Mouse (Mus musculus): ENCODE data around the gene Cfap54. TPM values are rescaled to one million over a fixed set of nuclear protein-coding genes. Genes with fewer than 3 reads are reported as not detected.

Gene Cfap54
- total RNA-seq, 1 experiment: 0.31 TPM

DNA sequence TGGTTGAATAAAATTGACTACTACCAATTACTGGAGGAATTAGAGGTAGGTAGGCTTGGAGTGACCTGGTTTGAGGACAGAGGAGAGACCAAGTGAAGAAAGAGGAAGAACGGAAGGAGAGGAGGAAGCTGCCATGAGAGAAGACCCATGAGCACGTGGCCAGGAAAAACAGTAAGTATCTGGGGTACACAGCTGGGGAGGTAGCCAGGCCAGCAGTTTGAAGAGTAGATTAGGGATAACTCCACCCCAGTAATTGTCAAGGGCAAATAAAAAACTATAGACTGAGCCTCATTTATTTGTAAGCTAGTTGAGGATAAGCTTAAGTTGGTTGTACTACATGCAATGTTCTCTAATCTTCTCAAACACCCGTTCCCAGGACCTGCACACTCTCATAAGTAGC lies 116.3 kb downstream of the Cfap54 start:
- no peaks in the 10 kb centered on the region for H3K36me3 ChIP-seq (ENCODE audit: control insufficient read depth, insufficient read depth, low read length, poor library complexity, severe bottlenecking)
- no peaks in the 10 kb centered on the region for H3K9me3 ChIP-seq (ENCODE audit: control insufficient read depth, insufficient read depth, low read depth, low read length)
- no peak overlapping the region for H3K9ac ChIP-seq (ENCODE audit: insufficient read depth, low read depth, low read length, poor library complexity, severe bottlenecking)
- H3K4me3 ChIP-seq (ENCODE audit: insufficient read depth in 1 of 2, low read depth in 1 of 2, low read length in 2 of 2, poor library complexity in 1 of 2, severe bottlenecking in 1 of 2): no peak overlapping the region
- no peak for TF ChIP-seq ZC3H11A (IDR thresholded peaks at IDR 0.05; ENCODE audit: borderline replicate concordance, low read depth, low read length)
- no peak for TF ChIP-seq MAFK (IDR thresholded peaks at IDR 0.05; ENCODE audit: insufficient read depth, low read depth, low read length)
- TF ChIP-seq CHD2 (IDR thresholded peaks at IDR 0.05; ENCODE audit: low read depth, low read length): no peak
- no peak for TF ChIP-seq HCFC1 (IDR thresholded peaks at IDR 0.05; ENCODE audit: borderline replicate concordance, insufficient read depth, low read length)
- TF ChIP-seq ZNF384 (IDR thresholded peaks at IDR 0.05; ENCODE audit: low read depth, low read length): no peak
- no peaks in the 10 kb centered on the region for H3K4me1 ChIP-seq (ENCODE audit: control insufficient read depth in 2 of 2, insufficient read depth in 2 of 2, low read length in 2 of 2, poor library complexity in 1 of 2)
- no peak overlapping the region for H3K27ac ChIP-seq (ENCODE audit: insufficient read depth, low read depth, low read length, poor library complexity, severe bottlenecking)
- DNase-seq (ENCODE audit: low read depth, low spot score): no peak
- in situ Hi-C loops (cut with MboI; ENCODE audit: low sequenced_read_pairs in 2 of 2, unreplicated experiment in 2 of 2): no loop called here

DNA sequence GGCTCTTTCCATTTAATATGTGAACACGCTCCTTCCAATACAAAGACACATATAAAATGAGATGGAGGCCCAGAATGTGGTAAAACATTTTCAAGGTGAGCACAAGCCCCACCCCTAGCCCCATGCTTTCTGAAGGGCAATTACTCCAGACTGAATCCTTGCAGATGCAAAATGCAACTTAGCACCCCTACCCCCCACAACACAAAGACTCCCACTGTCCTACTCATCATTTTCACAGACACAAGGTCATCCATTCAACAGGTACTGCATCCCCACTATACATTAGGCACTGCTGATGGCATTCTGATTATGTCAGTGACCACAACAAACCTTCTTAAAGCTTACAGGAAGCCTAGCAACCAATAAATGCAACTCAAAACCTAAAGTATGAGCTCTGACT lies 131.4 kb downstream of the Cfap54 start:
- in situ Hi-C loops (cut with MboI; ENCODE audit: low sequenced_read_pairs in 2 of 2, unreplicated experiment in 2 of 2): no loop called here
- DNase-seq (ENCODE audit: low read depth, low spot score): no peak
- no peak for TF ChIP-seq ZC3H11A (IDR thresholded peaks at IDR 0.05; ENCODE audit: borderline replicate concordance, low read depth, low read length)
- TF ChIP-seq CHD2 (IDR thresholded peaks at IDR 0.05; ENCODE audit: low read depth, low read length): no peak
- TF ChIP-seq MAFK (IDR thresholded peaks at IDR 0.05; ENCODE audit: insufficient read depth, low read depth, low read length): no peak
- no peak for TF ChIP-seq HCFC1 (IDR thresholded peaks at IDR 0.05; ENCODE audit: borderline replicate concordance, insufficient read depth, low read length)

DNA sequence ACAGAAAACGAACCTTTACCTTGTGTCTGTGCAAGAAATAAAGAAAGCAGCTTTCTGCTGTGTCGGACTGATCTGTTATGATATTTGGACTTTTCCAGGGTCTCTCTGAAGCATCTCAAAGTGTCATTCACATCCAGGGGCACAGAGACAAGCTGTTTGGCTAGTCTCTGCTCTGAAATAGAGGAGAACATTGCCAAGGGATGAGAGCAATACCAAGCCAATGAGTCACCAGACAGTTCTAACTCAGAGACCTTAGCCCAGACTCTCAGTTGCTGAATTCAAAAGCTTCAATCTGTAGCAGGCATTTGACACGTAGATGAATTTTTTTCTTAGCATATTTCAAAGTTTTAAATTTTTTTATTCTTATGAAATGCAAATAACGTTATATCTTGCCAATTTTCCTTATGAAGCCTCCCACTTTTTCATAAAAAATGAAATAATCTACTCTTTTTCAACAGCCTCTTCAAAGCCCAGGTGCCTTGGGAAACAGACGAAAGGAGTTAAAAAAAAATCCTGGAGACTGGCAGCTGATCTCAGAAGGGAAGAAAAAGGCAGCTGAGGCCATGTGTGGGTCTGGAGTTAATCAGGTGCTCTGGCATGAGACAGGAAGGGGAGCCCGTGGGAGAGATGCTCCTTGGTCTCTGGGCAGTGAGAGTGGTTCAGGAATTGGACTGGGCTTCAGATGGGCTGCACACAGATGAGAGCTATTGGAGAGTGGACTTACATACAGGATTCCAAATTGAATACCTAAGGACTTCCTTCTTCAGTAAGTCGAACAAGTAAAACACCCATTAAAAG lies 138.4 kb downstream of the Cfap54 start:
- no peak overlapping the region for H3K27ac ChIP-seq (ENCODE audit: insufficient read depth, low read depth, low read length, poor library complexity, severe bottlenecking)
- no peak overlapping the region for H3K4me3 ChIP-seq (ENCODE audit: insufficient read depth in 1 of 2, low read depth in 1 of 2, low read length in 2 of 2, poor library complexity in 1 of 2, severe bottlenecking in 1 of 2)
- no peaks in the 10 kb centered on the region for H3K36me3 ChIP-seq (ENCODE audit: control insufficient read depth, insufficient read depth, low read length, poor library complexity, severe bottlenecking)
- no peak overlapping the region for H3K9ac ChIP-seq (ENCODE audit: insufficient read depth, low read depth, low read length, poor library complexity, severe bottlenecking)
- in situ Hi-C loops (cut with MboI; ENCODE audit: low sequenced_read_pairs in 2 of 2, unreplicated experiment in 2 of 2): no loop called here
- H3K9me3 ChIP-seq (ENCODE audit: control insufficient read depth, insufficient read depth, low read depth, low read length): no peaks in the 10 kb centered on the region
- no peak for TF ChIP-seq HCFC1 (IDR thresholded peaks at IDR 0.05; ENCODE audit: borderline replicate concordance, insufficient read depth, low read length)
- no peak for TF ChIP-seq ZC3H11A (IDR thresholded peaks at IDR 0.05; ENCODE audit: borderline replicate concordance, low read depth, low read length)
- no peak for TF ChIP-seq CHD2 (IDR thresholded peaks at IDR 0.05; ENCODE audit: low read depth, low read length)
- no peak for TF ChIP-seq MAFK (IDR thresholded peaks at IDR 0.05; ENCODE audit: insufficient read depth, low read depth, low read length)
- TF ChIP-seq ZNF384 (IDR thresholded peaks at IDR 0.05; ENCODE audit: low read depth, low read length): no peak
- H3K4me1 ChIP-seq (ENCODE audit: control insufficient read depth in 2 of 2, insufficient read depth in 2 of 2, low read length in 2 of 2, poor library complexity in 1 of 2): no peaks in the 10 kb centered on the region
- DNase-seq (ENCODE audit: low read depth, low spot score): no peak

More for the DNA sequence above, 131.4 kb downstream of the Cfap54 start:
- no peaks in the 10 kb centered on the region for H3K9me3 ChIP-seq (ENCODE audit: control insufficient read depth, insufficient read depth, low read depth, low read length)
- peaks cover 0 to 3% of the 10 kb centered on the region in 2 experiments; a peak in 3 of 4 replicates for H3K4me1 ChIP-seq (ENCODE audit: control insufficient read depth in 2 of 2, insufficient read depth in 2 of 2, low read length in 2 of 2, poor library complexity in 1 of 2)
- H3K9ac ChIP-seq (ENCODE audit: insufficient read depth, low read depth, low read length, poor library complexity, severe bottlenecking): no peak overlapping the region
- no peak overlapping the region for H3K4me3 ChIP-seq (ENCODE audit: insufficient read depth in 1 of 2, low read depth in 1 of 2, low read length in 2 of 2, poor library complexity in 1 of 2, severe bottlenecking in 1 of 2)
- no peak overlapping the region for H3K27ac ChIP-seq (ENCODE audit: insufficient read depth, low read depth, low read length, poor library complexity, severe bottlenecking)
- H3K36me3 ChIP-seq (ENCODE audit: control insufficient read depth, insufficient read depth, low read length, poor library complexity, severe bottlenecking): no peaks in the 10 kb centered on the region

DNA sequence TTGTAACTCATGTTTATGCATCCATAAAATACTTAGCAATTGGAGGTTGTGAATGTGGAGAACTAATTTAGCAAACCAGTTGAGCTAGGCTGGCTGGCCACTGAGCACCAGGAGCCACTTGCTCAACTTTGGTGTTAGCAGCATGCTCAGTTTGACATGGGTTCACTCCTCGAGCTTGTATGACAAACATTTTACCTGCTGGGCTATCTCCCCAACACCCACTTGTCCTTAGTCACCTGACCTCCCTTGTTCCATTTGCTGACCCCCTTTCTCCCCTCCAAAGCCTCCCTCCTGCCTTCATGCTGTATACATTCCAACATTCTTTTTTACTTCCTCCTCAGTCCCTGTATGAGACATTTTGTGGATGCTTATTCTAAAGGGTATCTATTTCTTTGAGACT lies 139.8 kb downstream of the Cfap54 start:
- H3K9me3 ChIP-seq (ENCODE audit: control insufficient read depth, insufficient read depth, low read depth, low read length): no peaks in the 10 kb centered on the region
- no peak overlapping the region for H3K9ac ChIP-seq (ENCODE audit: insufficient read depth, low read depth, low read length, poor library complexity, severe bottlenecking)
- no peaks in the 10 kb centered on the region for H3K4me1 ChIP-seq (ENCODE audit: control insufficient read depth in 2 of 2, insufficient read depth in 2 of 2, low read length in 2 of 2, poor library complexity in 1 of 2)
- in situ Hi-C loops (cut with MboI; ENCODE audit: low sequenced_read_pairs in 2 of 2, unreplicated experiment in 2 of 2): no loop called here
- H3K27ac ChIP-seq (ENCODE audit: insufficient read depth, low read depth, low read length, poor library complexity, severe bottlenecking): no peak overlapping the region
- TF ChIP-seq ZNF384 (IDR thresholded peaks at IDR 0.05; ENCODE audit: low read depth, low read length): no peak
- TF ChIP-seq MAFK (IDR thresholded peaks at IDR 0.05; ENCODE audit: insufficient read depth, low read depth, low read length): no peak
- no peak for TF ChIP-seq HCFC1 (IDR thresholded peaks at IDR 0.05; ENCODE audit: borderline replicate concordance, insufficient read depth, low read length)
- no peak for TF ChIP-seq CHD2 (IDR thresholded peaks at IDR 0.05; ENCODE audit: low read depth, low read length)
- TF ChIP-seq ZC3H11A (IDR thresholded peaks at IDR 0.05; ENCODE audit: borderline replicate concordance, low read depth, low read length): no peak
- H3K4me3 ChIP-seq (ENCODE audit: insufficient read depth in 1 of 2, low read depth in 1 of 2, low read length in 2 of 2, poor library complexity in 1 of 2, severe bottlenecking in 1 of 2): no peak overlapping the region
- no peak for DNase-seq (ENCODE audit: low read depth, low spot score)
- no peaks in the 10 kb centered on the region for H3K36me3 ChIP-seq (ENCODE audit: control insufficient read depth, insufficient read depth, low read length, poor library complexity, severe bottlenecking)
